Mouse (Mus musculus) olfactory bulb, adult 2 months (tissue): ENCODE measurements around the gene Phactr4.

Experiments used
- CTCF ChIP-seq: fragments of 200-500 bp; IDR thresholded peaks from 2 replicates; pipeline ENCODE4 v1.5.1; 2012; ENCODE audit warnings: low read depth, mild to moderate bottlenecking, low read length, moderate library complexity; ENCODE audit not compliant: insufficient read depth
- POLR2A ChIP-seq: fragments of 200-500 bp; IDR thresholded peaks from 2 replicates; pipeline ENCODE4 v1.6.1; 2012; ENCODE audit warnings: mild to moderate bottlenecking, low read depth, low read length, moderate library complexity; ENCODE audit not compliant: insufficient read depth

- TF ChIP-seq POLR2A (no peak), CTCF (no peak)
Measured at GRCm38 (mm10) chr4:132398863-132399262, 23.4 kb downstream of the Phactr4 start.
